Mouse (Mus musculus) hematopoietic stem cell, adult 5-6 weeks (primary cell): ENCODE data around the gene Rsad2. TPM values are rescaled to one million over a fixed set of nuclear protein-coding genes. Genes with fewer than 3 reads are reported as not detected.
"Not testable (repeated sequence)": the region's sequence is repeated elsewhere in the genome, so short reads cannot be mapped to it uniquely, and the experiment has no call there.

Experiments
- ATAC-seq, 2 experiments: fragments of 125-278 bp in 1 of 2; replicated peaks in 1 of 2; 2 replicates each; pipeline ENCODE4 v1.8.0; 2016 to 2017; ENCODE audit warnings: inconsistent platforms in 2 of 2, mild to moderate bottlenecking in 2 of 2, moderate number of reproducible peaks in 2 of 2, low read depth in 1 of 2, moderate TSS enrichment in 1 of 2; ENCODE audit not compliant: low FRiP score in 2 of 2, poor library complexity in 2 of 2, severe bottlenecking in 2 of 2, insufficient read depth in 1 of 2, low TSS enrichment in 1 of 2
- total RNA-seq: library from RNA; stranded (forward); fragments of 172-1452, 232-1000 nt; gene quantifications from 2 replicates; pipeline ENCODE4 v1.2.3, GENCODE M21; 2017

Gene Rsad2
- total RNA-seq: 8.9 and 13.1 TPM in 2 replicates

GRCm38 (mm10) chr12:26456028-26456698 lies at the start of gene Rsad2:
Rsad2 (minus strand) TSS chr12:26456452.
- peak; percentile 85 to 89 for ATAC-seq

DNA sequence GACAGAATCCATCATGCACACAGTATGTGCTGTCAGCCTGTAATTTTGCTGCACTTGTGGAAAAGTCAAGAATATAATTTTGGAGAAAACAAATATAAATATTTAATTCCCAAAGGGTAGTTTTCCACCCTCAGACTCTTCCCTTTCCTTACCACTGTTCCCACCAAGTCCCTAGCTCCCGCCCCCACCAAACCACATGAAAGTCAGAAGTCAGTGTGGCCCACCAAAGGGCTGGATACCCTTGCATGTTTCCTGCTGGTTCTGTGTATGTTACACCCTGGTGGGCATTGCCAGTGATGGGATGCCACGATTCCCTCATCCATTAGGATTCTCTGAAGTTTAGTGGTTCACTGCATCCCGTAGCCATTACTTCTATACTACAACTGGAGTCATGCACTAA lies 44.8 kb upstream of the Rsad2 start:
- ATAC-seq: no peak

DNA sequence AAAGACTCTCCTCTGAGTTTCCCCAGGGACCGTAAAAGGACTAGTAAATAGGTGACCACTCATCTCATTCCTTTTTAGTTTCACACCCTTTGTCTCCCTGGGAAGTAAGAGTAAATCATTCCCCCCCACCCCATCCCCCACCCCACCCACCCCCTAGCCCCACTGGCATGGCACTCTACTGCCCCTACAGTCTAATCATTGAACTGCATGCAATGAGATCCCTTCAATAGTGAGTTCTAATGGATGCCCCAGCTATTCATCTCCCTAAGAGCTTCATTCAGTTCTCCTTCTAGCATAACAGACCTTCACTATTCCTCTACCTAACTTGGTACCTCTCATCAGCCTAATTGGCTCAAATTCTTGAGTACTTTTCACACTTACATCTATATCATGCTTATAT lies 33.7 kb upstream of the Rsad2 start:
- no peak for ATAC-seq

GRCm38 (mm10) chr12:26488617-26489274 lies 32.5 kb upstream of the Rsad2 start:
- ATAC-seq: no peak

DNA sequence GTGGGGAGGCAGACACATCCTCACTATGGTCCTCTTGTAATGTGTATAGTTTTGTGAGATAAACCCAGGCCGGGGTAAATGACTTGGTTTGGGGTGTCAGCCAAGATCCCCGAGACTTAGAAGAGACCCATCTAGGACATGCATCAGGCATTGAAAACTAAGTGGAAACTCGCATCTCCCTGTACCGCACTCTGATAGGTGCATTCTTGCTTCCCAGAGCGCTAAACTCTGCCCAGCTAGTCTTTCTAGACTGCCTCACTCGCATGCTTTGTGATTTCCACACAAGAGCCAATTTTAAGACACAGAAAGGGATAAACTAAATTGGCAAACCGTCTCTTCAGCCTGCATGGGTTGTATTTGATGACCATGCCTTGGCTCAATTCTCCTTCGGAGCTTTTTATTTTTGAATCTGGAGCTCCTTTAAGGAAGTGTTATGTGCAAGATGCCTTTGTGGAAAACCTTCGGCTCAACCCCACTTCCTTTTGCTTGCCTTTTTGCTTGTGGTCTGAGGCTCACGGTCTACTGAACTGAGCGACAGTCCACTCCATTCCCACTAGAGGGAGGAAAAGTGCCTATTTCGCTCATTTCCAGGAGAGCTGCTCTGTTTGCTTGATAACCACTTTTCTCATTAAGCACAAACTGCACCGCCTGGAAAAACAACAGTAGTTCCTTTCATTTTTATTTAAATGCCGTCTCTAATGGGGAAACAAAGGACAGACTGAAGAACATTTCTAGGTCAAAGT lies 31.8 kb upstream of the Rsad2 start:
- peak; percentile 95 to 97 for ATAC-seq

DNA sequence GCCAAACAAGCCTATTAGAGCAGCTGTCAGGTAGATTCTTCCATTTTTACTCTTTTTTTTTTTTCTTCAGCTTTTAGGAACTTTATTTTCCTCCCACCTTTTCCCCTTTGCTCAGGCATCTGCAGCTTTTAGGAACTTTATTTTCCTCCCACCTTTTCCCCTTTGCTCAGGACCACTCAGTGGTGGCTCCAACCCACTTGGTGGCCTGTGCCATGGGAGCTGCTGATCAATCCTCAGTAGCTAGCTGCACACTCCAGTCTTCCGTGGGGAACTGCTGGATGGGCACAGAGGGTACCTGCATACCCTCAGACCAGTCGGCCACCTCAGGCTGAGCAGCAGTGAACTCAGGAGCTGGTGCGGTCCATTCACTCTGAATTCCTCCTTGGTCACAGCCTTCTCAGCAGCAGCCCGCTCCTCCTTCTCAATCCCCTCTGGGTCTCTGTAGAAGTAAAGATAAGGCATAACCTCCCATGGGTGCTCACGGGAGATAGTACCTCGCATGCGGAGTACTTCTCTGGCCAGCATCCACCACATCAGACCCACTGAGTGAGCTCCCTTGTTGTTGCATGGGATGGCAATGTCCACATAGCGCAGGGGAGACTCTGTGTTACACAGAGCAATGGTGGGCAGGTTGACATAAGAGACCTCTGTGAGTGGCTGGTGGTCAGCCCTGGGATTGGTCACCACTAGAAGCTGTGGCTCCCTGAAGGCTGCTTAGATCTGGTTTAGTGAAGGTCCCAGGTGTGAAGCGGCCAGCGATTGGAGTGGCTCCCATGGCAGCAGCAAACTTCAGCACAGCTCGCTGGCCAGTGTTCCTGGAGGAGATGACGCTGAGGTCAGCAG lies 29.7 kb upstream of the Rsad2 start:
- not testable (repeated sequence) for ATAC-seq

DNA sequence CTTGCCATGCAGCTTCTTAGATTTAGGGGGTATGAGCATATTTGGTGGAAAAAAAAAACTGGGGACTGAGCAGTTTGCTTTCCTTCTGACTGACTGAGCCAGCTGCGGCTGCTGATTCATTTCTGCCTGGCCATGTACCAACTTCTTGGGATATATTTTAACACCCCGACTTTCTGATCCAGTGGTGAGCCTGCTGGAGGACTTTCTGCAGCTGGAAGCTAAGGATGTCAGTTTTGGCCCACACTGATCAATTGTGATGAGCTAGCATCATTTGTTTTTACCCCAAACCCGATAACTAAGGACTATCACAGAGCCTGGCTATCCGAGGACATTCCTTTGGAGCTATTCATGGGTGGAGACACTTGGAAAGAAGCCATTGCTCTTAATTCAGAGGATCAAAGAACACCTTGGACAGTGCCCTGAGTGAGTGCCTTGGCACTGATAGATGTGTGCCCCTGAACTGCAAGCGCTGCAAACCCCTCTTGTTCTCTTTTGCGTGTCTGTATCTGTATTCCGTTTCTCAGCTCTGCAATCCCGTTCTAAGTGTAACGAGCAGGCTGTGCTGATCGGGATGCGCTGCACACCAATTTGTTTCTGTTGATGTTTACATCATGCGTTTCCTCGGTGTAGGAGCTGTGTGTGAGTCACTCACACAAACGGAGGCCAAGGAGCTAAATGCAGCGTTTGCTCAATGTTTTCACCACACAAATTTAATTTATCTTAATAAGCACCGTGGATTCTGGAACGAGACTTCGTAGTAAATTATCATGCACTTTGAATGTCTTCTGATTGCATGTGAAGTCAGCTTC lies 22.1 kb upstream of the Rsad2 start:
- ATAC-seq: 0 out of 4 replicates have a peak, but pooled peaks of 1 of the 2 experiments have one; percentile 7

DNA sequence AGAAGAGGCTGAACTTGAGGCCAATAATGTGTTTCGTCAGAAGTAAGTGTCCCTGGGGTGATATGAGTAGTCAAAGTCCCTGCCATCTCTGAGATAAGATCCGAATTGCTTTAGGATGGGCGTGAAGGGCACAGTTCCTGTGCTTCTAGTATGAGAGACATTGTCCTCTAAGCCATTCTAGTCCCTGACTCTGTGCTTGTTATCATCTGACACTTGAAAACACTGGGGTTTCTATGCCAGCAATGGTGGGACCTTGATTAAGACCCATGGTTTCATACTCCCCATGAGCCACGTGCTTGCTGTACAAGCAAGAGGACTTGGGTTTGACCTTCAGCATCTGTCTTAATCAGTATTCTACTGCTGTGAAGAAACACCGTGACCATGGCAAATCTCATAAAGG lies 20.9 kb upstream of the Rsad2 start:
- no peak for ATAC-seq

DNA sequence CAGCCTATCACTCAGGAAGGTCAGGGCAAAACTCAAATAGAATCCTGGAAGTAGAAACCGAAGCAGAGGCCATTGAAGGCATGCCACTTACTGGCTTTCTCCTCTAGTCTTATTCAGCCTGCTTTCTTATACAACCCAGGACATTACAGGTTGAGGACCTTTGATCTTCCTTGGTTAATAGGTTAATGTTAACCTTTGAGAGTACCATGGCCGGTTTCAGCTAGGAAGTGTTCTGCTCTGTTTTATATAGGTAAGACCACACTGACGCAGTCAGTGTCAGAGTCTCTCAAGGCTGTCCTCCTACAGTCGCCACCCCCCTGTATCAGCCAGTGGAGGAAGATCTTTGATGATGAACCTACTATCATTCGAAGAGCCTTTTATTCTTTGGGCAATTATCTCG lies 17.5 kb upstream of the Rsad2 start:
- no peak for ATAC-seq

GRCm38 (mm10) chr12:26472770-26473481 lies 16.7 kb upstream of the Rsad2 start:
- ATAC-seq: no peak

DNA sequence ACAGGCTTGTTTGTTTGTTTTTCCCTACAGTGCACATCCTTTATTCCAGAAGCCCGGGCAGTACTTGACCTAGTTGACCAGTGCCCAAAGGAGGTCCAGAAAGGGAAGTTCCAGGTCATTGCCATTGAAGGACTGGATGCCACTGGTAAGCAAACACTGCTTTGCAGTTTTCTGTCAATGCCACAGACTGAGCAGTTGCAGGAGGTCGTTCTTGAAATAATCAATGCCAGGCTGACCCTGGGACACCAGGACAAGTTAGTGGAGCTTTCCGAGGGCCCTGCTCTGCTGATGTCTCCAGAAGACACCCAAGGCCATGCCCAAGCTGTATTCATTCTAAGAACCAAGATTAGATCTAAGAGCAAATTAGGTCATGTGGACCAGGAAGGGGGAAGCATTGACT lies 15.1 kb upstream of the Rsad2 start:
- no peak for ATAC-seq

DNA sequence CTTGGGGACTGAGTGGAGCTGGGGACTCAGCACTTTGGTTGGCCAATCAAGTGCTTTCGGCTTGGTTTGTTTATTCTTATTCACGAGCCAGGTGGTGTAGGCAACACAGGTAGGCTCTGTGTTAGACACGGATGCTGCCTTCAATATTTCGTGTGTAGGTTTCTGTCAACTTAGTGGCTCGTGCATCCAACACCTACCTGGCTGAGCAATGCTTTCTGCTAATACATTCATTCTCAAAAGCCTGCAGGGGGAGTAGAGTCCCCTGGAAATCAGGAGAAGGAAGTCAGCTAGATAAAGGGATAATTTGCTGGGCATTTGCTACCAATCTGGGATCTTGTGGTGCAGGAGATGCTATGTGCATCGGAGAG lies 13.8 kb upstream of the Rsad2 start:
- ATAC-seq: no peak

DNA sequence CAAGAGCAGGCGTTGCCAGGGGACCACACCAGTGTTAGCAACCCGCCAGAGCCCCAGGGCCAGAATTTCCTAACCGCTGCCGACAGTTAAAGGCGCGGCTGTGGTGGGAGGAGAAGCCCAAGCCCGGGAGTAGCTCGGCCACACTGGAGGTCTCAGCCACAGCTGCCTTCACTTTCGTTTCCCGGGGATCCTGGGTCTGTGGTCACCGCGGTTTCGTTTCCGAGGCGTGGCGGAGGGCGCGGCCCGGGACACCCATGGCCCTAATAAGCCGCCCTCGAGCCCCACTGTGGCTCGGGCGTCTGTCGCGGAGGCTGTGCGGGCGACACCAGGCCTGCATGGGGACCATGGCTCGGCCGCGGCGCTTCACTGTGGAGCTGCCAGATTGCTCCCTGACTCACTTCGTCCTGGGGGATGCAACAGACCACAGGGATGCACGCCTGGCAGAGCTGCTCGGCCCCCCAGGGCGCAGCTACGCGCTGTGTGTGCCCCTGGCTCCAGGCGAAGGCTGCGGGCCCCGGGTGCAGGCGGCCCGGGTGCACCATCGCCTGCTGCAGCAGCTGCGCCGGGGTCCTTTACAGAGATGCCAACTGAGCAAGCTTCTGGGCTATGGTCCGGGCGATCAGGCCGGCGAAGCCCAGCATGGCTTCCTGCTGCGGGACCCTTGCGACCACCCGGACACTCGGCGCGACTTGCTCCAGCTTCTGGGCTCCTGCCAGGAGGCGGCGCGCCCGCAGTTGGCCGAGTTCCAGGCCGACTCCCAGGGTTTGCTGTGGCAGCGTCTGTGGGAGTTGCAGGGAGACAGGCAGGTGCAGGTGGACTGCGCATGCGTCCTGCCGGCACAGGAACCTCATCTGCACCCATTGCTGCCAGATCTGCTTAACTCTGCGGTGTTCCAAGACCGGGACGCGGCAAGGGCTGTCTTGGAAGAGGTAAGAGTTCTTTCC lies 13.1 kb upstream of the Rsad2 start, which contains the start of gene Cmpk2:
Gene Cmpk2 (plus strand): TSS at position 107 of the 944 bp plus-strand sequence.
- peak; percentile 92 to 93 for ATAC-seq

DNA sequence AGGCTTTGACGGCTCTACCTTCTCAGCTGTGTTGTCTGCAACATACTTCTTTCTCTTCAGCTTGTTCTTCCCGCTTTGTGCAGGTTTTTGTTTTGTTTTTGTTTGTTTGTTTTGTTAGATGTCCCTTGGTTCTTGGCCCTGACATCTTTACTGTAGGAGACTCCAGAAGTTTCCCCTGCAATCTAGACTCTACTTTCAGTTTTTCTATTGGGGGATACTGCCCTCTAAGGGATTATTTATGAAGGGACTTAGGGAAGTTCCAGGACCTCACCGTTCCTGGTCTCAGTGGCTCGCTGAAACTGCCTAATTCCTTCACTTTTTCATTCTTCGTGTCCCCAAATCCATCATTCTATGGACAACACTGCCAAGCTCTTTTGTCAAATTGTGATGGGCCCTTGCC lies 9.3 kb upstream of the Rsad2 start:
- no peak for ATAC-seq

GRCm38 (mm10) chr12:26460091-26460490 lies 3.8 kb upstream of the Rsad2 start:
- peak; percentile 65 to 78 for ATAC-seq
